Comparison of ENCODE assay signal across 40 mouse cellular contexts in genomic region chr10:77867546-77867945, GRCm38 (mm10). TPM values are rescaled to one million over a fixed set of nuclear protein-coding genes. Genes with fewer than 3 reads are reported as not detected.
A peak's percentile ranks its signal among the peaks of the same experiment; 100 is the strongest.
DNase-seq lines count a peak whose midpoint lies in the region; ATAC-seq and TF ChIP-seq lines count a peak whose summit lies in the region.
"Had no signal": no experiment of that assay in that cellular context is flagged by ENCODE, and none has a peak within 500 bp of the region (broad histone marks: within the 10 kb centered on the region; RNA-seq: fewer than 3 reads in every experiment).

No protein-coding gene starts in this region.

- no peak overlapping the region for H3ac ChIP-seq in myocyte (ENCODE audit: control insufficient read depth, insufficient read length)

- H3K4me2 ChIP-seq in kidney, embryonic 15.5 days = no peak overlapping the region
- no peak overlapping the region for H3K4me2 ChIP-seq in embryonic facial prominence, embryonic 11.5 days (ENCODE audit: low read depth, low read length)
- no peak overlapping the region for H3K4me2 ChIP-seq in myocyte (ENCODE audit: low read depth)
- H3K4me2 ChIP-seq: intestine, embryonic 15.5 days; liver, embryonic 15.5 days had no signal

- no peak overlapping the region for H3K27ac ChIP-seq in kidney, embryonic 15.5 days
- no peak overlapping the region for H3K27ac ChIP-seq in embryonic facial prominence, embryonic 11.5 days (replicated peaks; ENCODE audit: low read depth, low read length)
- H3K27ac ChIP-seq: hindbrain, postnatal 0 days; intestine, embryonic 15.5 days; liver, embryonic 15.5 days; macrophage had no signal

- H3K79me2 ChIP-seq in myocyte (ENCODE audit: control insufficient read depth, insufficient read depth) = no peaks in the 10 kb centered on the region

- no peaks in the 10 kb centered on the region for H3K9me3 ChIP-seq in kidney, embryonic 15.5 days (replicated peaks)
- H3K9me3 ChIP-seq in embryonic facial prominence, embryonic 11.5 days (replicated peaks; ENCODE audit: control insufficient read depth, low read length) = no peaks in the 10 kb centered on the region
- H3K9me3 ChIP-seq: intestine, embryonic 15.5 days; liver, embryonic 15.5 days had no signal

- no peak for TF ChIP-seq POLR2A in myocyte (IDR thresholded peaks at IDR 0.05; ENCODE audit: insufficient read length, low read depth)

- no peak for ATAC-seq in kidney, embryonic 15.5 days (replicated peaks; ENCODE audit: low FRiP score)
- ATAC-seq in embryonic facial prominence, embryonic 11.5 days (replicated peaks; ENCODE audit: insufficient number of reproducible peaks, low FRiP score, low TSS enrichment, low read depth) = no peak
- ATAC-seq: forebrain, postnatal 0 days; hindbrain, postnatal 0 days; intestine, embryonic 15.5 days had no signal

- H3K4me1 ChIP-seq in kidney, embryonic 15.5 days = 0 out of 2 replicates have a peak, but pooled peaks cover 6% of the 10 kb centered on the region
- H3K4me1 ChIP-seq in embryonic facial prominence, embryonic 11.5 days (ENCODE audit: control insufficient read depth, insufficient read depth, low read length) = no peaks in the 10 kb centered on the region
- H3K4me1 ChIP-seq: intestine, embryonic 15.5 days; liver, embryonic 15.5 days had no signal

- 4% methylated on average over 1 of the region's 1 CpGs for whole genome bisulfite sequencing in kidney, embryonic 15.5 days
- 17% methylated on average over 1 of the region's 1 CpGs for WGBS in embryonic facial prominence, embryonic 11.5 days

- peak; percentile 18 for DNase-seq in adrenal gland, postnatal 10 days
- no peak for DNase-seq in adrenal gland, postnatal 14 days
- DNase-seq in kidney, postnatal 4 days = peak; percentile 61 to 63
- DNase-seq in embryonic facial prominence, embryonic 11.5 days (ENCODE audit: low spot score) = peak; percentile 36
- no peak for DNase-seq in thymus, postnatal 10 days (ENCODE audit: low spot score in 2 of 2)
- no peak for DNase-seq in cerebellum, postnatal 25 days
- DNase-seq: adrenal gland, postnatal 36 days; cerebellum, adult 18-20 months; cerebellum, postnatal 10 days; forebrain, postnatal 0 days; gastrocnemius, postnatal 10 days; kidney, adult 2 months; left cerebral cortex, postnatal 4 days; liver; midbrain, embryonic 14.5 days; spleen, adult 18-20 months; thymus, postnatal 25 days had no signal

- H3K27me3 ChIP-seq in kidney, embryonic 15.5 days = no peaks in the 10 kb centered on the region
- no peaks in the 10 kb centered on the region for H3K27me3 ChIP-seq in embryonic facial prominence, embryonic 11.5 days (ENCODE audit: control insufficient read depth, insufficient read depth, low read length)
- H3K27me3 ChIP-seq in myocyte (ENCODE audit: control insufficient read depth, insufficient read depth, insufficient read length) = no peaks in the 10 kb centered on the region
- H3K27me3 ChIP-seq: intestine, embryonic 15.5 days; liver, embryonic 15.5 days had no signal

- H3K36me3 ChIP-seq in kidney, embryonic 15.5 days = no peaks in the 10 kb centered on the region
- no peaks in the 10 kb centered on the region for H3K36me3 ChIP-seq in embryonic facial prominence, embryonic 11.5 days (replicated peaks; ENCODE audit: control insufficient read depth, insufficient read depth, low read depth, low read length)
- no peaks in the 10 kb centered on the region for H3K36me3 ChIP-seq in myocyte (ENCODE audit: control insufficient read depth, insufficient read depth)
- H3K36me3 ChIP-seq: G1E; intestine, embryonic 15.5 days; liver, embryonic 15.5 days had no signal

- no peak overlapping the region for H3K9ac ChIP-seq in kidney, embryonic 15.5 days
- no peak overlapping the region for H3K9ac ChIP-seq in embryonic facial prominence, embryonic 11.5 days (replicated peaks; ENCODE audit: low read length)
- H3K9ac ChIP-seq: forebrain, postnatal 0 days; intestine, embryonic 15.5 days; liver, embryonic 15.5 days had no signal

- no peak overlapping the region for H3K4me3 ChIP-seq in kidney, embryonic 15.5 days (replicated peaks)
- no peak overlapping the region for H3K4me3 ChIP-seq in embryonic facial prominence, embryonic 11.5 days (ENCODE audit: low read depth, low read length)
- no peak overlapping the region for H3K4me3 ChIP-seq in myocyte
- H3K4me3 ChIP-seq: erythroblast, embryonic 14.5 days; intestine, embryonic 15.5 days; liver, embryonic 15.5 days had no signal

TF ChIP-seq in myocyte, 11 proteins besides CTCF, POLR2A, EP300 and RAD21:
- TF ChIP-seq MYOG (IDR thresholded peaks at IDR 0.05; ENCODE audit: control insufficient read depth in 1 of 3, insufficient read depth in 1 of 3, insufficient read length in 2 of 3, low read depth in 2 of 3) = peak in 1 of 3 experiments; percentile 22
- no peak for TF ChIP-seq CEBPB (IDR thresholded peaks at IDR 0.05; ENCODE audit: insufficient read depth, poor library complexity, severe bottlenecking)
- TF ChIP-seq MYOD1 (IDR thresholded peaks at IDR 0.05; ENCODE audit: control insufficient read depth in 1 of 3, insufficient read length in 2 of 3, low read depth in 2 of 3) = no peak
- TF ChIP-seq TCF12 (IDR thresholded peaks at IDR 0.05; ENCODE audit: insufficient read depth, poor library complexity, severe bottlenecking) = no peak
- TF ChIP-seq REST (IDR thresholded peaks at IDR 0.05; ENCODE audit: insufficient read depth, insufficient read length) = peak; percentile 82
- no peak for TF ChIP-seq MAX (IDR thresholded peaks at IDR 0.05; ENCODE audit: low read depth)

RNA-seq across cellular contexts. Expression of gene Gm3285, which starts 5.8 kb away (rescaled TPM):
- not detected for total RNA-seq in adrenal gland, postnatal 10 days (2021)
- not detected in 2 replicates for total RNA-seq in adrenal gland, postnatal 14 days (2021)
- not detected in 2 replicates for polyA plus RNA-seq in kidney, embryonic 15.5 days (2015; fragmentation: Nextera tagmentation; extraction: Ambion mirVana)
- polyA plus RNA-seq in embryonic facial prominence, embryonic 11.5 days (2014; fragmentation: Nextera tagmentation; extraction: Ambion mirVana) = not detected in 2 replicates
- polyA plus RNA-seq in myocyte (2012; fragmentation: generic; extraction: Trizol) = not detected
- total RNA-seq: adrenal gland, postnatal 36 days; G1E; gastrocnemius, postnatal 10 days; heart, postnatal 14 days; hindbrain, postnatal 0 days; layer of hippocampus, adult 8-10 months; layer of hippocampus, postnatal 25 days; left cerebral cortex, postnatal 4 days; megakaryocyte-erythroid progenitor cell, adult 5-6 weeks; monocyte, adult 5-6 weeks; neutrophil, adult 5-6 weeks had no signal
- polyA plus RNA-seq: brain, embryonic 14.5 days; erythroblast, embryonic 14.5 days; forebrain, embryonic 11.5 days; forebrain, postnatal 0 days; G1E; gonadal fat pad, adult 2 months; heart, embryonic 14.5 days; hindbrain, embryonic 11.5 days; hindbrain, postnatal 0 days; intestine, embryonic 15.5 days; kidney, adult 2 months; liver, embryonic 15.5 days; lung, embryonic 16.5 days; macrophage; midbrain, embryonic 14.5 days; neural tube, embryonic 11.5 days; stomach, embryonic 16.5 days had no signal

RNA-seq across cellular contexts. Expression of gene Gm10318, which starts 14.9 kb away (rescaled TPM):
- total RNA-seq in adrenal gland, postnatal 10 days (2021) = not detected
- not detected in 2 replicates for total RNA-seq in adrenal gland, postnatal 14 days (2021)
- polyA plus RNA-seq in kidney, embryonic 15.5 days (2015; fragmentation: Nextera tagmentation; extraction: Ambion mirVana) = not detected in 2 replicates
- polyA plus RNA-seq in embryonic facial prominence, embryonic 11.5 days (2014; fragmentation: Nextera tagmentation; extraction: Ambion mirVana) = not detected in 2 replicates
- polyA plus RNA-seq in myocyte (2012; fragmentation: generic; extraction: Trizol) = not detected
- total RNA-seq: adrenal gland, postnatal 36 days; forebrain, postnatal 0 days; G1E; gastrocnemius, postnatal 10 days; heart, postnatal 14 days; hindbrain, postnatal 0 days; layer of hippocampus, adult 8-10 months; layer of hippocampus, postnatal 25 days; left cerebral cortex, postnatal 4 days; megakaryocyte-erythroid progenitor cell, adult 5-6 weeks; monocyte, adult 5-6 weeks; neutrophil, adult 5-6 weeks had no signal
- polyA plus RNA-seq: brain, embryonic 14.5 days; erythroblast, embryonic 14.5 days; forebrain, embryonic 11.5 days; forebrain, postnatal 0 days; G1E; gonadal fat pad, adult 2 months; heart, embryonic 14.5 days; hindbrain, embryonic 11.5 days; hindbrain, postnatal 0 days; intestine, embryonic 15.5 days; kidney, adult 2 months; liver, embryonic 15.5 days; lung, embryonic 16.5 days; macrophage; midbrain, embryonic 14.5 days; neural tube, embryonic 11.5 days; stomach, embryonic 16.5 days had no signal

RNA-seq across cellular contexts. Expression of gene Gm36176, which starts 20.9 kb away (rescaled TPM):
- not detected for total RNA-seq in adrenal gland, postnatal 10 days (2021)
- total RNA-seq in adrenal gland, postnatal 14 days (2021) = not detected in 2 replicates
- not detected in 2 replicates for polyA plus RNA-seq in kidney, embryonic 15.5 days (2015; fragmentation: Nextera tagmentation; extraction: Ambion mirVana)
- polyA plus RNA-seq in embryonic facial prominence, embryonic 11.5 days (2014; fragmentation: Nextera tagmentation; extraction: Ambion mirVana) = not detected in 2 replicates
- polyA plus RNA-seq in myocyte (2012; fragmentation: generic; extraction: Trizol) = not detected
- total RNA-seq: adrenal gland, postnatal 36 days; forebrain, postnatal 0 days; G1E; gastrocnemius, postnatal 10 days; heart, postnatal 14 days; hindbrain, postnatal 0 days; layer of hippocampus, adult 8-10 months; layer of hippocampus, postnatal 25 days; left cerebral cortex, postnatal 4 days; megakaryocyte-erythroid progenitor cell, adult 5-6 weeks; monocyte, adult 5-6 weeks; neutrophil, adult 5-6 weeks had no signal
- polyA plus RNA-seq: brain, embryonic 14.5 days; embryonic facial prominence, embryonic 14.5 days; erythroblast, embryonic 14.5 days; forebrain, embryonic 11.5 days; forebrain, postnatal 0 days; G1E; gonadal fat pad, adult 2 months; heart, embryonic 14.5 days; hindbrain, embryonic 11.5 days; hindbrain, postnatal 0 days; intestine, embryonic 15.5 days; kidney, adult 2 months; liver, embryonic 15.5 days; lung, embryonic 16.5 days; macrophage; midbrain, embryonic 14.5 days; neural tube, embryonic 11.5 days; stomach, embryonic 16.5 days had no signal

RNA-seq across cellular contexts. Expression of gene Krtap10-10, which starts 31.8 kb away (rescaled TPM):
- total RNA-seq in adrenal gland, postnatal 10 days (2021) = not detected
- not detected in 2 replicates for total RNA-seq in adrenal gland, postnatal 14 days (2021)
- not detected in 2 replicates for polyA plus RNA-seq in kidney, embryonic 15.5 days (2015; fragmentation: Nextera tagmentation; extraction: Ambion mirVana)
- polyA plus RNA-seq in embryonic facial prominence, embryonic 11.5 days (2014; fragmentation: Nextera tagmentation; extraction: Ambion mirVana) = not detected in 2 replicates
- not detected for polyA plus RNA-seq in myocyte (2012; fragmentation: generic; extraction: Trizol)
- total RNA-seq: adrenal gland, postnatal 36 days; forebrain, postnatal 0 days; gastrocnemius, postnatal 10 days; heart, postnatal 14 days; hindbrain, postnatal 0 days; layer of hippocampus, adult 8-10 months; layer of hippocampus, postnatal 25 days; left cerebral cortex, postnatal 4 days; megakaryocyte-erythroid progenitor cell, adult 5-6 weeks; monocyte, adult 5-6 weeks; neutrophil, adult 5-6 weeks had no signal
- polyA plus RNA-seq: brain, embryonic 14.5 days; embryonic facial prominence, embryonic 14.5 days; erythroblast, embryonic 14.5 days; forebrain, embryonic 11.5 days; forebrain, postnatal 0 days; G1E; heart, embryonic 14.5 days; hindbrain, embryonic 11.5 days; hindbrain, postnatal 0 days; intestine, embryonic 15.5 days; kidney, adult 2 months; liver, embryonic 15.5 days; lung, embryonic 16.5 days; macrophage; midbrain, embryonic 14.5 days; neural tube, embryonic 11.5 days; stomach, embryonic 16.5 days had no signal

RNA-seq across cellular contexts. Expression of gene Lrrc3, which starts 34.8 kb away (rescaled TPM):
- total RNA-seq in adrenal gland, postnatal 10 days (2021) = 10 to 100 TPM; 12.1 to 16.7 TPM
- 7.6 and 14.0 TPM in 2 replicates for total RNA-seq in adrenal gland, postnatal 14 days (2021)
- polyA plus RNA-seq in kidney, embryonic 15.5 days (2015; fragmentation: Nextera tagmentation; extraction: Ambion mirVana) = 3.8 and 4.8 TPM in 2 replicates
- 2.2 and 2.5 TPM in 2 replicates for polyA plus RNA-seq in embryonic facial prominence, embryonic 11.5 days (2014; fragmentation: Nextera tagmentation; extraction: Ambion mirVana)
- 0.01 TPM for polyA plus RNA-seq in myocyte (2012; fragmentation: generic; extraction: Trizol)
- total RNA-seq: megakaryocyte-erythroid progenitor cell, adult 5-6 weeks; monocyte, adult 5-6 weeks had no signal
- polyA plus RNA-seq: G1E, macrophage had no signal

Comparison
In these comparisons a context has a peak if more than half of its experiments do, and no peak if none do; other contexts are left out.
1. DNase-seq: peak in adrenal gland, postnatal 10 days (single experiment), kidney, postnatal 4 days (2 of 2) and embryonic facial prominence, embryonic 11.5 days (single experiment); none in adrenal gland, postnatal 14 days (single experiment), thymus, postnatal 10 days (0 of 2) and cerebellum, postnatal 25 days (0 of 2).